Mouse (Mus musculus) C2C12 (cell line): ENCODE measurements around the gene Ofcc1. TPM values are rescaled to one million over a fixed set of nuclear protein-coding genes. Genes with fewer than 3 reads are reported as not detected.

Experiments used
- H3K27me3 ChIP-seq: one replicate; pipeline ENCODE4 v1.6.1; 2011; ENCODE audit not compliant: control insufficient read depth, insufficient read depth, insufficient read length
- H3K36me3 ChIP-seq: one replicate; pipeline ENCODE4 v1.6.1; 2011; ENCODE audit not compliant: control insufficient read depth, insufficient read depth
- H3K4me3 ChIP-seq: one replicate; pipeline ENCODE4 v1.5.1; 2011; ENCODE audit warnings: mild to moderate bottlenecking, control low read depth; ENCODE audit not compliant: poor library complexity, insufficient read depth, severe bottlenecking
- H3K79me2 ChIP-seq: one replicate; pipeline ENCODE4 v1.6.1; 2011; ENCODE audit not compliant: control insufficient read depth, insufficient read depth
- H3K79me3 ChIP-seq: one replicate; pipeline ENCODE4 v1.6.1; 2011; ENCODE audit warnings: low read depth, control low read depth
- H3ac ChIP-seq: one replicate; pipeline ENCODE3; 2011; ENCODE audit warnings: low read depth; ENCODE audit not compliant: control insufficient read depth, insufficient read length
- CEBPB ChIP-seq: IDR thresholded peaks from one replicate; pipeline ENCODE4 v1.6.1; 2011; ENCODE audit warnings: low read depth, mild to moderate bottlenecking, control low read depth, moderate library complexity
- CTCF ChIP-seq: IDR thresholded peaks from one replicate; pipeline ENCODE4 v1.5.1; 2011; ENCODE audit not compliant: control insufficient read depth, insufficient read depth, insufficient read length
- FOSL1 ChIP-seq: IDR thresholded peaks from one replicate; pipeline ENCODE4 v1.8.0; 2011; ENCODE audit warnings: mild to moderate bottlenecking, low read length; ENCODE audit not compliant: poor library complexity, insufficient read depth, severe bottlenecking
- MAX ChIP-seq: IDR thresholded peaks from one replicate; pipeline ENCODE4 v1.6.1; 2011; ENCODE audit warnings: mild to moderate bottlenecking, control low read depth
- MYOD1 ChIP-seq: IDR thresholded peaks from one replicate; pipeline ENCODE4 v1.6.1; 2011; ENCODE audit warnings: low read depth; ENCODE audit not compliant: control insufficient read depth, insufficient read length
- MYOG ChIP-seq: IDR thresholded peaks from one replicate; pipeline ENCODE4 v1.6.1; 2011; ENCODE audit not compliant: control insufficient read depth, insufficient read length; ENCODE audit errors: extremely low read depth
- USF1 ChIP-seq: IDR thresholded peaks from one replicate; pipeline ENCODE4 v1.6.1; 2011; ENCODE audit warnings: low read depth, mild to moderate bottlenecking, control low read depth, moderate library complexity
- polyA plus RNA-seq: library from polyadenylated mRNA; unstranded; fragments of >200 nt; fragmentation: generic; extraction: Trizol; gene quantifications from one replicate; pipeline ENCODE4 v1.2.1, GENCODE M21; 2012; ENCODE audit warnings: missing spikeins

The Ofcc1 gene
- polyA plus RNA-seq, 1 experiment, result not detected

DNA sequence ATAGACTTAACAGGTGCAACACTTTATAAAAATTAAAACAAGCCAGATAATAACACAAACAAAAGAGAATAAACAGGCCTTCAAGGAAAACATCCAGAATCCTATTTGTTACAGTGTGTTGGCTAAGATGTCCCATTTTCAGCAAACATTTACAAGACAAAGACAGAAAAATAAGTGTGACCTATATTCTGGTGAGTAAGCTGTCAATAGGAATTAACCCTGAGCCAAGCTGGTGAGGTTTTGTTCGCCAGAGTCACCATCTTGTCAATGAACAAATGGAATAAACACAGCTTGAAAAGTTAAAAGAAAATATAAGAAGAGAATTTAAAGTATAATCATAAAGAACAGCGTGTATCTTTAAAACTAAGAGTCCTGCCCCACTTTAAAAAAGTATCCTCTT is 68.4 kb downstream of the Ofcc1 start:
- no peaks in the 10 kb centered on the region for H3K27me3 ChIP-seq
- H3K79me3 ChIP-seq, result no peaks in the 10 kb centered on the region
- H3ac ChIP-seq, result no peak overlapping the region
- no peaks in the 10 kb centered on the region for H3K36me3 ChIP-seq
- no peak for TF ChIP-seq USF1
- H3K79me2 ChIP-seq, result no peaks in the 10 kb centered on the region
- no peak overlapping the region for H3K4me3 ChIP-seq

DNA sequence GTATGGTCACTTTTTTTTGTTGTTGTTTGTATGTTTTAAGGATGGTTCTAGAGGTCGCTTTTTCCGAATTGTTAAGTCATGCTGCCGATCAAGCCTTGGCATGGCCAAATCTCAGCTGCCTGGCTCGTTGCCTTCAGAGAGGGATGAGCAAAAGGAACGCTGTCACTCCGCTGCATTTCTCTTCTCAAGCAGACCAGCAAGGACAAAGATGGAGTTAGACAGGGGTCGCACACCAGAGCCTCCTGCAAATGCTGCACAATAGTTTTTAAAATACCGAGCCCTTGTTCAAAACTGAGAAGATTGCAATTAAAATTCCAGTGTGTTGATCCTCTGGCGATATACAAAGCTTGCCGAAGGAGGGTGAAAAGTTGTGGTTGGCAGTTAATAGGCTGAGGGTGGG is 70.4 kb downstream of the Ofcc1 start:
- TF ChIP-seq CTCF, result no peak
- no peak for TF ChIP-seq MYOD1
- TF ChIP-seq CEBPB, result no peak
- no peak for TF ChIP-seq MYOG
- no peak for TF ChIP-seq MAX
- no peak for TF ChIP-seq FOSL1
- no peak for TF ChIP-seq USF1
- H3K4me3 ChIP-seq, result no peak overlapping the region
- no peaks in the 10 kb centered on the region for H3K79me3 ChIP-seq
- H3K27me3 ChIP-seq, result no peaks in the 10 kb centered on the region
- no peak overlapping the region for H3ac ChIP-seq
- H3K79me2 ChIP-seq, result no peaks in the 10 kb centered on the region
- H3K36me3 ChIP-seq, result no peaks in the 10 kb centered on the region

DNA sequence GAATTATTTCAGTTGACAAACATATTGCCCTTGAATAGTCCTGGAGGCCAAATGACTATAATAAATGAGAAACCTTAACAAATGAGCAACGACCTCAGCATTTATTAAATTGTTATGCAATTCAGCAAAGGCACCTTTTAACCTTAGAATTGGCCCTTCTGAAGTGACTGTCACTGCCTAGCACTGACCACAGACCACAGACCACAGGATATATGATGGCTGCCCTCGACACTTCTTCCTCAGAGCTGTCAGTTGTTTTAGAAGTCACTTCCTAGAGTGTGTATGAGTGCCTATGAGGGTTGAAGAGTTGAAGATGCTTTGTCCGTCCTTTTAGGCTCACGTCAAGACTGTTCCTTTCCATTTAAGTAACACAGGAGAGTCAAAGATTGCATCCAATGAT is 72.6 kb downstream of the Ofcc1 start:
- no peak overlapping the region for H3K4me3 ChIP-seq
- H3K36me3 ChIP-seq, result no peaks in the 10 kb centered on the region
- H3K27me3 ChIP-seq, result no peaks in the 10 kb centered on the region
- H3K79me3 ChIP-seq, result no peaks in the 10 kb centered on the region
- TF ChIP-seq MYOD1 (no peak), FOSL1 (no peak), CEBPB (no peak), MYOG (no peak), CTCF (no peak), USF1 (no peak), MAX (no peak)
- H3K79me2 ChIP-seq, result no peaks in the 10 kb centered on the region
- no peak overlapping the region for H3ac ChIP-seq

DNA sequence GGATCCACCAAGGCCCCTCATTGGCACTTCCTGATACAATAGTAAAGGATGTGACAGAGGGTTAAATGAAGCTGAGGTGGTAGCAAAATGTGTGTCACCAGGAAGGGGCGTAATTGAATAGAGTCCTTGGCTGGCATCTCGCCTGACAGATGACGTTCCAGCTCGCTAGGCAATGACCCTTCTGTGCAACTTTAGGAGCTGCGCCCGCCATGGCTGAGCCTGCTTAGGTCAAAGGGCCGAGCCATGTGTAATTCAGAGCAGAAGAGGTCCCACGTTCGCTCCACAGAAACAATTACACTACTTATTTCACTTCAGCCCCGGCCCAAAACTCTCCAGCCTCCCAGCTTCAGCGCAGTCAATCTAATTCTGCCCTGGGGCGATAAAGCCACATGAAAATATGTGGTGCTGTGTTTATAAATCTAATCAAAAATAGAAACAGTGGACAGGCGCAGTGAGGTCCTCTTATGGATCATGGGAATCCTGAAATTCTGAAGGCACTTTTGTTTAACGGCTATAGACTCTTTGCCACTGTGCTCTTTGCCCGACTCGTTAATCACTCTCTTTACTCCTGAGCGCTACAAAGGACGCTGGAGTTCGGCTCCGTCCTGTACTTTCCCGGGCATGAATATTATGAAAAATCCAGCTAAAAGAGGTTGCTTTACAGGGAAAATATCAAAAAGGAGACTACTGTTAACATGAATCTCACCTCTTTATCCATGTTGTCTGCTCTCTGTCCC is 73.8 kb downstream of the Ofcc1 start:
- no peak for TF ChIP-seq MYOD1
- TF ChIP-seq CTCF, result no peak
- TF ChIP-seq MYOG, result no peak
- no peak for TF ChIP-seq FOSL1
- H3K27me3 ChIP-seq, result no peaks in the 10 kb centered on the region
- H3ac ChIP-seq, result no peak overlapping the region
- H3K79me2 ChIP-seq, result no peaks in the 10 kb centered on the region
- no peaks in the 10 kb centered on the region for H3K79me3 ChIP-seq
- no peak overlapping the region for H3K4me3 ChIP-seq
- H3K36me3 ChIP-seq, result no peaks in the 10 kb centered on the region

DNA sequence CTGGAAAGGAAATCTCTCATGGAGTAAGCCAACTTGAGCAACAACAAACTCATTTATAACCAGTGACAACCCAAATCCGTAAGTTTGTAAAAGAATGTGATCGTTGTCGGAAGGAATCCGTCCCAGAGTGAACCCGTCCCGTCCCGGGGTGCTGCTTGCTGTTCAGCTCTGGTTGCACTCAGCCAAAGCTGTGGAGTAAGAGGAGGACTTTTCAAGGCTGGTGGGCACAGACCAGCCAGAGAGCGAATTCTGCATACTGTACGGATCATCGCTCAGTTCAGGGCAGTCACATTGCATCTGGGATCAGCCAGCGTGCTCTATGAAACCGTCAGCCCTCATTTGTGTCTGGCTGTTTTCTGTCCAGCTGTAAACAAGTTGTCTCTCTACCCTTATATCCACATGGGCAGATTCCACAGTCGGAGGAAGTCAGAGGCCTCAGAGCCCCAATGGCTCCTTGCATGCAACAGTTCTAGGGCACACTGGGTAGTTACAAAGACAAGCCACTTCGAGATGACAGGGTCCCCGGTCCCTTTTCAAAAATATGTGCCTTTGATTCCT is 75.9 kb downstream of the Ofcc1 start:
- no peak for TF ChIP-seq MAX
- TF ChIP-seq MYOD1, result no peak
- TF ChIP-seq MYOG, result no peak
- TF ChIP-seq USF1, result no peak
- no peak for TF ChIP-seq CTCF
- no peak for TF ChIP-seq CEBPB
- no peak for TF ChIP-seq FOSL1
- H3K79me2 ChIP-seq, result no peaks in the 10 kb centered on the region
- no peak overlapping the region for H3K4me3 ChIP-seq
- no peak overlapping the region for H3ac ChIP-seq
- no peaks in the 10 kb centered on the region for H3K36me3 ChIP-seq
- no peaks in the 10 kb centered on the region for H3K27me3 ChIP-seq
- H3K79me3 ChIP-seq, result no peaks in the 10 kb centered on the region

DNA sequence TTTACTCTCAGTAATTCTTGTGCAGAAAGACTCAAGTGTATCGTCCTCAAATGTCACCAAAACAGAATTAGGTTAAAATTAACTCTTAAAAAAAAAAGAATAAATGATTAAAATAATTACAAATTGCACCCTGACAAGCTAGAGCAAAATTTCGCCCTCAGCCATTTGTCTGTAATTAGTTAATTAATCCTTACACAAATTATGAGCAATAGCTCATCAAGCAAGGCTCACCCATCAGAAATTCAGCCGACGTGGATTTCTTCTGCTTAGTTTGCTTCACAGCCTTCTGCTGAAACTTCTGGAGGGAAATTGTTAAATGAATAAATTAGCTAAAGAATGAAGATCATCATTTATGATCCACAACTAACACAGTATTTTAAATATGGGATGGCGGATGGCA is 80.6 kb downstream of the Ofcc1 start:
- H3K4me3 ChIP-seq, result no peak overlapping the region
- no peaks in the 10 kb centered on the region for H3K79me3 ChIP-seq
- TF ChIP-seq MAX (no peak), USF1 (no peak), FOSL1 (no peak), CTCF (no peak), MYOG (no peak), CEBPB (no peak), MYOD1 (no peak)
- H3K79me2 ChIP-seq, result no peaks in the 10 kb centered on the region
- H3K27me3 ChIP-seq, result no peaks in the 10 kb centered on the region
- no peak overlapping the region for H3ac ChIP-seq
- H3K36me3 ChIP-seq, result no peaks in the 10 kb centered on the region
